Mouse (Mus musculus): Measurements from ENCODE around the gene Aldh1a1. TPM values are rescaled to one million over a fixed set of nuclear protein-coding genes. Genes with fewer than 3 reads are reported as not detected.

Aldh1a1 gene
- polyA plus RNA-seq, 1 experiment, result 3.2 TPM

DNA sequence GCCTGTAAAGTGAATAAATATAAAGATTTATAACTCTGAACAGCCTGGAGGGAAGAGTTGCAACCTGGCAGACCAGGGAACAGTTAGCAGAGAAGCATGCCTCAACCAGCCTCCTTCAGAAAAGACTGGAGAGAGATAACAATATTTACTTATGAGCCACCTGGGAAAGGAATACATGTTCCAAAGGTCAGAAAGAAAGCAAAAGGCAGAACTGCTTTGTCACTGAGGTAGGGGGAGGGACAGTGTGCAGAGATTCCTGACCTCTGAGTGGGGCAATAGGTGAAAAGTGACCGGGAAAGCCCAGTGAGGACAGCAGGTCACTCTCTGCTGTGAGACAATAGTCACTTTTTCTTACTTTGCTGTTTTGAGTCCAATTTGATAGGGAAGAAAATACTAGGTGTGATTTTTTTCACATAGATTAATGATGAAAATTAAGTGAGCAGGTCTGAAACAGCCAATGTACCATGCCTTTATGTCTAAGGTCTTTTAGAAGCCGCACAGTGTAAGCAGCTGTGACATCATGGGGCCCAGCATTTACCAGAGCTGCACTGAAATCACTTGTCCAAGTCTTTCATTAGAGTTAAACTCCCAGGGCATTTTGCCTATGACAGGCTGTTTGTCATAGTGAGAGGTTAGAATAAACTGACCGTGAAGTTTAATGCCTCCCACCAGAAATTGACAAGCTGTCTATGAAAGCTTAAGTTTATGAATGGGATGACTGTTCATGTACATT is 161.8 kb downstream of the Aldh1a1 start:
- no peak for DNase-seq (ENCODE audit: low read depth)
- TF ChIP-seq CTCF (IDR thresholded peaks at IDR 0.05; ENCODE audit: borderline replicate concordance, extremely low read depth, insufficient read depth, insufficient read length) (no peak), POLR2A (IDR thresholded peaks at IDR 0.05; ENCODE audit: borderline replicate concordance, extremely low read depth, insufficient read depth, insufficient read length, poor library complexity, severe bottlenecking) (no peak)

DNA sequence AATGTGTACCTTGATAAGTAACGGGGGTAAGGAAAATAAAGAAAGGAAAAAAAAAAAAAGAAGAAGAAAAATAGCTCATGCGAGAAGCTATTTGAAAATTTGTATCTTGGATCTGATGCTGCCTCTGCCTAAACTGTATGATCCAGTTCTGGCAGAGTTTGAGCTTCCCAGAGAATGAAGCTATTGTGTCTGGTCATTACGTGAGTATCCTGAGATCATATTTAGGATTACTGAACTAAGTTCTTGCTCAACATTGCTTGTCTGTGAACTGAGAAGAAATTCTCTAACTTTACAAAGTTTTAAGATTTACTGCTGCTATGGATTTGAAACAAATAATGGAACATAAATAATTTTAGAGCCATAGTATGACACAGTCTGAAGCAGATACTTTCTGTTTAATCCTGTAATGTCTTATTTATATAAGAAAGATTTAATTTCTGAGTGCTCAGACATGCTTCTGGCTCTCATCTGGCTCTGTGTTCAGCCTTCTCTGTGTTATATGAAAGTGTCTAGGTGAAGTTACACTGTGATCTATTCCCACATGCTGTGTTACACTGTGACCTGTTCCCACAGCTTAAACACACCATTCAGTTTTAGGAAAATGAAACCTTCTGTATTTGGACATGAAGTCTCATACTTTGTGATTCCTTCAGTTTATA is 185.3 kb downstream of the Aldh1a1 start:
- TF ChIP-seq CTCF (IDR thresholded peaks at IDR 0.05; ENCODE audit: borderline replicate concordance, extremely low read depth, insufficient read depth, insufficient read length) (no peak), POLR2A (IDR thresholded peaks at IDR 0.05; ENCODE audit: borderline replicate concordance, extremely low read depth, insufficient read depth, insufficient read length, poor library complexity, severe bottlenecking) (no peak)
- no peak for DNase-seq (ENCODE audit: low read depth)

Other genes with a start within 250 kb of the Aldh1a1 start
- gene Anxa1, start 101.8 kb upstream of the Aldh1a1 start, polyA plus RNA-seq (2012; rRNA removed), result 3.8 and 4.9 TPM in 2 replicates
- gene Aldh1a7, start 234.8 kb downstream of the Aldh1a1 start, polyA plus RNA-seq (2012; rRNA removed), result 0.34 and 1.2 TPM in 2 replicates